Mouse (Mus musculus) CH12.LX (cell line): ENCODE results near the gene Vdr. TPM values are rescaled to one million over a fixed set of nuclear protein-coding genes. Genes with fewer than 3 reads are reported as not detected.

Experiments
- DNase-seq: peaks from one replicate; pipeline ENCODE4 v3.0.0-alpha.2; 2013; ENCODE audit errors: extremely low read depth
- H3K27ac ChIP-seq: 2 replicates; pipeline ENCODE4 v1.5.1; 2012; ENCODE audit warnings: low read depth, mild to moderate bottlenecking, control low read depth, moderate library complexity; ENCODE audit not compliant: insufficient read depth
- H3K27me3 ChIP-seq: replicated peaks from 2 replicates; pipeline ENCODE3; 2012; ENCODE audit warnings: inconsistent platforms
- H3K36me3 ChIP-seq, 2 experiments: replicated peaks in 1 of 2; 2 replicates each; pipeline versions ENCODE3 to v1.6.1; 2012; ENCODE audit warnings: inconsistent platforms in 1 of 2, low read length in 1 of 2, mild to moderate bottlenecking in 1 of 2, mixed read lengths in 1 of 2, moderate library complexity in 1 of 2; ENCODE audit not compliant: control insufficient read depth in 1 of 2, insufficient read depth in 1 of 2
- H3K4me1 ChIP-seq, 2 experiments: 2 replicates each; pipeline ENCODE4 v1.6.1; 2012; ENCODE audit warnings: inconsistent platforms in 1 of 2, moderate library complexity in 1 of 2; ENCODE audit not compliant: insufficient read depth in 2 of 2, control insufficient read depth in 1 of 2
- H3K4me2 ChIP-seq: 2 replicates; pipeline ENCODE4 v1.6.1; 2012; ENCODE audit warnings: low read depth, mild to moderate bottlenecking, control low read depth; ENCODE audit not compliant: poor library complexity, insufficient read depth, severe bottlenecking
- H3K4me3 ChIP-seq, 3 experiments: fragments of 150-350 bp in 1 of 3; sonication (generic) in 1 of 3; replicated peaks in 1 of 3; 2 replicates each; pipeline versions ENCODE3 to v1.5.1; 2011 to 2012; ENCODE audit warnings: low read depth in 2 of 3, low read length in 2 of 3, mild to moderate bottlenecking in 2 of 3, moderate library complexity in 2 of 3, control low read depth in 1 of 3, improper control_type of control experiment in 1 of 3, inconsistent platforms in 1 of 3, mixed read lengths in 1 of 3; ENCODE audit not compliant: poor library complexity in 1 of 3
- H3K79me2 ChIP-seq: replicated peaks from 2 replicates; pipeline ENCODE4 v1.6.1; 2012; ENCODE audit warnings: mild to moderate bottlenecking, moderate library complexity; ENCODE audit not compliant: control insufficient read depth, poor library complexity, insufficient read depth, severe bottlenecking; ENCODE audit errors: extremely low read depth
- H3K9ac ChIP-seq: 2 replicates; pipeline ENCODE4 v1.6.1; 2012; ENCODE audit warnings: low read depth, mild to moderate bottlenecking, control low read depth, moderate library complexity; ENCODE audit not compliant: insufficient read depth
- H3K9me3 ChIP-seq: replicated peaks from 2 replicates; pipeline ENCODE3; 2012; ENCODE audit warnings: low read length, inconsistent platforms, mixed read lengths
- ELF1 ChIP-seq: IDR thresholded peaks from 2 replicates; pipeline ENCODE4 v1.6.1; 2014; ENCODE audit warnings: low read depth, mild to moderate bottlenecking, inconsistent platforms, low read length, improper control_type of control experiment
- EP300 ChIP-seq: IDR thresholded peaks from 2 replicates; pipeline ENCODE4 v1.6.1; 2011; ENCODE audit warnings: low read length, improper control_type of control experiment
- ETS1 ChIP-seq: conservative IDR thresholded peaks from 2 replicates; pipeline ENCODE4 v1.6.1; 2012; ENCODE audit warnings: low read depth, mild to moderate bottlenecking, inconsistent platforms, low read length, improper control_type of control experiment, moderate library complexity
- GABPA ChIP-seq: IDR thresholded peaks from 2 replicates; pipeline ENCODE4 v1.6.1; 2012; ENCODE audit warnings: low read depth, low read length, improper control_type of control experiment, inconsistent platforms; ENCODE audit not compliant: insufficient replicate concordance
- IRF4 ChIP-seq: IDR thresholded peaks from 2 replicates; pipeline ENCODE4 v1.6.1; 2014; ENCODE audit warnings: low read depth, mild to moderate bottlenecking, inconsistent platforms, low read length, improper control_type of control experiment
- JUND ChIP-seq: conservative IDR thresholded peaks from 2 replicates; pipeline ENCODE4 v1.6.1; 2011; ENCODE audit warnings: low read depth, low read length, improper control_type of control experiment
- POLR2A ChIP-seq: IDR thresholded peaks from 2 replicates; pipeline ENCODE4 v1.6.1; 2011; ENCODE audit warnings: low read depth, mild to moderate bottlenecking, improper control_type of control experiment, low read length
- POLR2AphosphoS2 ChIP-seq: IDR thresholded peaks from 2 replicates; pipeline ENCODE4 v1.6.1; 2011; ENCODE audit warnings: low read depth, low read length, improper control_type of control experiment
- RCOR1 ChIP-seq: conservative IDR thresholded peaks from 2 replicates; pipeline ENCODE4 v1.6.1; 2012; ENCODE audit warnings: low read depth, mild to moderate bottlenecking, inconsistent platforms, low read length, improper control_type of control experiment
- SIN3A ChIP-seq: IDR thresholded peaks from 2 replicates; pipeline ENCODE4 v1.6.1; 2012; ENCODE audit warnings: low read length, improper control_type of control experiment, inconsistent platforms
- TBP ChIP-seq: conservative IDR thresholded peaks from 2 replicates; pipeline ENCODE4 v1.6.1; 2011; ENCODE audit warnings: low read depth, low read length, improper control_type of control experiment
- UBTF ChIP-seq: IDR thresholded peaks from 2 replicates; pipeline ENCODE4 v1.6.1; 2012; ENCODE audit warnings: low read depth, mild to moderate bottlenecking, inconsistent platforms, low read length, improper control_type of control experiment, moderate library complexity
- USF1 ChIP-seq: IDR thresholded peaks from 2 replicates; pipeline ENCODE4 v1.6.1; 2014; ENCODE audit warnings: low read depth, mild to moderate bottlenecking, inconsistent platforms, low read length, improper control_type of control experiment
- USF2 ChIP-seq: conservative IDR thresholded peaks from 2 replicates; pipeline ENCODE4 v1.6.1; 2011; ENCODE audit warnings: low read depth, low read length, improper control_type of control experiment
- ZKSCAN1 ChIP-seq: IDR thresholded peaks from 2 replicates; pipeline ENCODE4 v1.6.1; 2012; ENCODE audit warnings: low read depth, inconsistent platforms, low read length, improper control_type of control experiment, borderline replicate concordance
- ZMIZ1 ChIP-seq: IDR thresholded peaks from 2 replicates; pipeline ENCODE4 v1.6.1; 2012; ENCODE audit warnings: low read depth, mild to moderate bottlenecking, inconsistent platforms, low read length, improper control_type of control experiment
- dilution Hi-C: fragments of 300-500 bp; cut with MboI; formaldehyde crosslinking; loops from 2 replicates; pipeline ENCODE4 v1.14.3; 2020; ENCODE audit warnings: low sequenced_read_pairs; ENCODE audit not compliant: extremely low pct_unique_long_range_greater_than_20kb, extremely low pct_ligation_motif_present
- in situ Hi-C: fragments of 300-500 bp; cut with MboI; formaldehyde crosslinking; loops from 3 replicates; pipeline ENCODE4 v1.14.3; 2019; ENCODE audit warnings: low sequenced_read_pairs, low pct_ligation_motif_present, low pct_unique_long_range_greater_than_20kb, mixed read lengths
- polyA plus RNA-seq: library from polyadenylated mRNA; unstranded; fragments of >175 nt; gene quantifications from 2 replicates; pipeline ENCODE4 v1.2.1, GENCODE M21; 2012; ENCODE audit warnings: low read depth; ENCODE audit not compliant: insufficient read length
- total RNA-seq, 2 experiments: library from RNA; depleted of rRNA; stranded (reverse); fragments of 300-350 nt in 1 of 2; fragments of >200 nt in 1 of 2; gene quantifications; 2 replicates each; pipeline ENCODE4 v1.2.3; 2012 to 2014

Gene Vdr
- total and polyA plus RNA-seq, 3 experiments, result 0.52 to 1.7 (median 0.68) TPM

GRCm38 (mm10) chr15:97860353-97860752 lies 50.1 kb downstream of the Vdr start:
- H3K27ac ChIP-seq, result no peak overlapping the region
- no peaks in the 10 kb centered on the region for H3K79me2 ChIP-seq
- in situ Hi-C loops, result loop anchor here (25.0 kb wide), 1 partner anchor 302 kb away; the partner anchor contains the start of genes Asb8 and Ccdc184
- dilution Hi-C loops, result no loop called here
- TF ChIP-seq GABPA, result no peak
- H3K4me1 ChIP-seq, result peaks cover 3 to 7% of the 10 kb centered on the region in 2 experiments; a peak in 2 of 4 replicates
- no peak for DNase-seq
- peaks cover 8% of the 10 kb centered on the region for H3K27me3 ChIP-seq
- H3K36me3 ChIP-seq, result no peaks in the 10 kb centered on the region
- H3K9ac ChIP-seq, result no peak overlapping the region
- no peak overlapping the region for H3K4me2 ChIP-seq
- H3K9me3 ChIP-seq, result peaks cover 10% of the 10 kb centered on the region
- H3K4me3 ChIP-seq, result no peak overlapping the region

GRCm38 (mm10) chr15:97858431-97858830 lies 52.0 kb downstream of the Vdr start:
- Histone ChIP-seq H3K27me3 (peaks cover 8% of the 10 kb centered on the region), H3K27ac (no peak overlapping the region), H3K36me3 (no peaks in the 10 kb centered on the region), H3K4me2 (no peak overlapping the region), H3K4me1 (peaks cover 0 to 7% of the 10 kb centered on the region in 2 experiments; a peak in 1 of 4 replicates), H3K79me2 (no peaks in the 10 kb centered on the region), H3K4me3 (no peak overlapping the region)
- dilution Hi-C loops (no loop called here), in situ Hi-C loops (loop anchor here (5.0 to 25.0 kb wide), 2 partner anchors 84 to 304 kb away; partner anchors contain the start of genes Asb8 and Ccdc184)
- no peak for DNase-seq
- no peak for TF ChIP-seq UBTF
- TF ChIP-seq ELF1, result no peak
- TF ChIP-seq USF1, result no peak
- no peak for TF ChIP-seq JUND
- TF ChIP-seq EP300, result no peak
- no peak for TF ChIP-seq GABPA
- TF ChIP-seq RCOR1, result no peak
- no peak for TF ChIP-seq IRF4
- no peak for TF ChIP-seq POLR2A
- TF ChIP-seq POLR2AphosphoS2, result no peak
- TF ChIP-seq, all 38 proteins: peak for 0
- Histone ChIP-seq H3K9ac (no peak overlapping the region), H3K9me3 (peaks cover 10% of the 10 kb centered on the region)

GRCm38 (mm10) chr15:97854551-97854950 lies 55.9 kb downstream of the Vdr start:
- Histone ChIP-seq H3K4me3 (no peak overlapping the region), H3K79me2 (no peaks in the 10 kb centered on the region), H3K36me3 (no peaks in the 10 kb centered on the region), H3K9ac (no peak overlapping the region), H3K27me3 (peaks cover 7% of the 10 kb centered on the region), H3K27ac (no peak overlapping the region), H3K9me3 (peaks cover 5% of the 10 kb centered on the region), H3K4me1 (peaks cover 3 to 19% of the 10 kb centered on the region in 2 experiments), H3K4me2 (no peak overlapping the region)
- no peak for DNase-seq
- TF ChIP-seq TBP, result no peak
- no peak for TF ChIP-seq ETS1
- no peak for TF ChIP-seq SIN3A
- TF ChIP-seq USF2, result no peak
- TF ChIP-seq ZMIZ1, result no peak
- no peak for TF ChIP-seq IRF4
- TF ChIP-seq ZKSCAN1, result no peak
- dilution Hi-C loops, result no loop called here
- in situ Hi-C loops, result loop anchor here (25.0 kb wide), 1 partner anchor 308 kb away; the partner anchor contains the start of genes Asb8 and Ccdc184
